Mouse (Mus musculus) C2C12 (cell line): ENCODE results near the gene Wasl.

ENCODE experiments used
- CTCF ChIP-seq: IDR thresholded peaks from one replicate; pipeline ENCODE4 v1.5.1; 2011; ENCODE audit not compliant: control insufficient read depth, insufficient read depth, insufficient read length
- FOSL1 ChIP-seq: IDR thresholded peaks from one replicate; pipeline ENCODE4 v1.8.0; 2011; ENCODE audit warnings: mild to moderate bottlenecking, low read length; ENCODE audit not compliant: poor library complexity, insufficient read depth, severe bottlenecking
- MAX ChIP-seq: IDR thresholded peaks from one replicate; pipeline ENCODE4 v1.6.1; 2011; ENCODE audit warnings: mild to moderate bottlenecking, control low read depth

DNA sequence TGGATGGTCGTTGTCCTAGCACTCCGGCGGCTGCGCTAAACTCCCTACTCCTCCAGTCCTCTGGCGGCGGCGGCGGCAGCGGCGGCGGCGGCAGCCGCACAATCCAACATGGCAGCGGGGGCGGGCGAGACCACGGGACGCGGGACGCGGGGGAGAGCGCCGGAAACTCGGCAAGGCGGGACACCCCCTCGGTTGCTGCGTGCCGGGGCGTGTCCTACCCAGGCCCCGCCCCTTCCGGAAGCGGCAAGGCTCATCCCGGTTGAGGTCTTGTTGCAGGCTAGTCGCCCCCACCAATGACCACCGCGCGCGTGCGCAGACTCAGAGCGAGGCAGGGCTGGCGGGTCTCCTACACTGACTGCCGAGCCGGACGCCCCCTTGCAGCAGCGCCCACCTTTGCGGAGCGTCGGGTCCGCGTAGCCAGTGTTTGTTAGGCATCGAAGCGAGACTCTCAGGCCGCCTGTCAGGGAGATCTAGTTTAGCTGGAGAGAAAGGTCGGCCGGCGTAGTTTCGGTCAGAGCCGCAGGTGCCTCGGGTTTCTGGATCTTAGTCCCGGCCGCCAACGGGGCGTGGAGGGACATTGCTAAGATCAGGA is at the start of gene Wasl:
- TF ChIP-seq CTCF (no peak), MAX (peak; percentile 36), FOSL1 (no peak)
